Mouse (Mus musculus) myocyte (in vitro differentiated cells): ENCODE results near the gene Sumo1.

ENCODE experiments used
- CEBPB ChIP-seq: IDR thresholded peaks from 2 replicates; pipeline ENCODE4 v1.6.1; 2011; ENCODE audit warnings: mild to moderate bottlenecking, moderate library complexity; ENCODE audit not compliant: poor library complexity, insufficient read depth, severe bottlenecking
- E2F4 ChIP-seq: IDR thresholded peaks from one replicate; pipeline ENCODE4 v1.6.1; 2011; ENCODE audit warnings: mild to moderate bottlenecking, control low read depth, moderate library complexity; ENCODE audit not compliant: insufficient read depth
- MAX ChIP-seq: IDR thresholded peaks from one replicate; pipeline ENCODE4 v1.6.1; 2011; ENCODE audit warnings: low read depth, mild to moderate bottlenecking, control low read depth
- MYOG ChIP-seq, 3 experiments: IDR thresholded peaks; one replicate each; pipeline ENCODE4 v1.6.1; 2011; ENCODE audit warnings: control low read depth in 2 of 3, low read depth in 2 of 3, mild to moderate bottlenecking in 2 of 3; ENCODE audit not compliant: insufficient read length in 2 of 3, control insufficient read depth in 1 of 3, insufficient read depth in 1 of 3
- POLR2A ChIP-seq: IDR thresholded peaks from one replicate; pipeline ENCODE4 v1.6.1; 2011; ENCODE audit warnings: low read depth, mild to moderate bottlenecking, control low read depth, moderate library complexity; ENCODE audit not compliant: insufficient read length
- POLR2AphosphoS2 ChIP-seq: IDR thresholded peaks from one replicate; pipeline ENCODE4 v1.6.1; 2011; ENCODE audit warnings: low read depth, control low read depth; ENCODE audit not compliant: insufficient read length
- REST ChIP-seq: IDR thresholded peaks from one replicate; pipeline ENCODE4 v1.6.1; 2011; ENCODE audit warnings: mild to moderate bottlenecking, control low read depth, moderate library complexity; ENCODE audit not compliant: insufficient read depth, insufficient read length
- TCF12 ChIP-seq: IDR thresholded peaks from one replicate; pipeline ENCODE4 v1.6.1; 2011; ENCODE audit warnings: mild to moderate bottlenecking, control low read depth; ENCODE audit not compliant: poor library complexity, insufficient read depth, severe bottlenecking
- USF1 ChIP-seq: IDR thresholded peaks from one replicate; pipeline ENCODE4 v1.6.1; 2011; ENCODE audit warnings: low read depth, mild to moderate bottlenecking, control low read depth, moderate library complexity

- TF ChIP-seq MAX (no peak), TCF12 (no peak), USF1 (no peak), POLR2A (no peak), REST (no peak), POLR2AphosphoS2 (no peak), MYOG (IDR thresholded peaks at IDR 0.05; ENCODE audit: control insufficient read depth in 1 of 3, insufficient read depth in 1 of 3, insufficient read length in 2 of 3, low read depth in 2 of 3) (no peak), E2F4 (no peak), CEBPB (no peak)
Observed at GRCm38 (mm10) chr1:59719900-59720299, 49.3 kb upstream of the Sumo1 start.
